Mouse (Mus musculus) midbrain, embryonic 13.5 days (tissue): ENCODE results near the gene Rcbtb2. TPM values are rescaled to one million over a fixed set of nuclear protein-coding genes. Genes with fewer than 3 reads are reported as not detected.

Experiments
- ATAC-seq: fragments of 200-750 bp; cut with Nextera tagmentation; 2 replicates; pipeline ENCODE4 v1.8.0; 2017; ENCODE audit warnings: mild to moderate bottlenecking, moderate TSS enrichment, moderate library complexity
- H3K27ac ChIP-seq: fragments of 300-500 bp; sonication (generic); 2 replicates; pipeline ENCODE4 v1.5.1; 2015; ENCODE audit warnings: inconsistent platforms, mild to moderate bottlenecking, moderate library complexity
- H3K27me3 ChIP-seq: fragments of 300-500 bp; sonication (generic); 2 replicates; pipeline ENCODE4 v1.6.1; 2015; ENCODE audit warnings: mild to moderate bottlenecking, inconsistent platforms
- H3K36me3 ChIP-seq: fragments of 300-500 bp; sonication (generic); 2 replicates; pipeline ENCODE4 v1.6.1; 2015; ENCODE audit warnings: mild to moderate bottlenecking, inconsistent platforms
- H3K4me1 ChIP-seq: fragments of 300-500 bp; sonication (generic); replicated peaks from 2 replicates; pipeline ENCODE4 v1.6.1; 2015; ENCODE audit warnings: inconsistent platforms
- H3K4me2 ChIP-seq: fragments of 300-500 bp; sonication (generic); replicated peaks from 2 replicates; pipeline ENCODE4 v1.6.1; 2015; ENCODE audit warnings: moderate library complexity, mild to moderate bottlenecking, inconsistent platforms
- H3K4me3 ChIP-seq: fragments of 300-500 bp; sonication (generic); replicated peaks from 2 replicates; pipeline ENCODE4 v1.5.1; 2015; ENCODE audit warnings: mild to moderate bottlenecking, inconsistent platforms
- H3K9ac ChIP-seq: fragments of 300-500 bp; sonication (generic); replicated peaks from 2 replicates; pipeline ENCODE4 v1.6.1; 2015; ENCODE audit warnings: mild to moderate bottlenecking, inconsistent platforms
- H3K9me3 ChIP-seq: fragments of 300-500 bp; sonication (generic); 2 replicates; pipeline ENCODE4 v1.6.1; 2016; ENCODE audit warnings: mild to moderate bottlenecking, inconsistent platforms
- WGBS: fragments of 180-500 bp; shearing (Covaris S2); methylation state at CpG from one replicate; pipeline ENCODE4 v1.1.7; 2015; 5-methylcytosine and 5-hydroxymethylcytosine counted together
- polyA plus RNA-seq: library from polyadenylated mRNA; unstranded; fragments of >200 nt; fragmentation: Nextera tagmentation; extraction: Ambion mirVana; gene quantifications from 2 replicates; pipeline ENCODE4 v1.2.1, GENCODE M21; 2015

Gene Rcbtb2
- polyA plus RNA-seq, 1 experiment from 2014 or later = 104 TPM

DNA sequence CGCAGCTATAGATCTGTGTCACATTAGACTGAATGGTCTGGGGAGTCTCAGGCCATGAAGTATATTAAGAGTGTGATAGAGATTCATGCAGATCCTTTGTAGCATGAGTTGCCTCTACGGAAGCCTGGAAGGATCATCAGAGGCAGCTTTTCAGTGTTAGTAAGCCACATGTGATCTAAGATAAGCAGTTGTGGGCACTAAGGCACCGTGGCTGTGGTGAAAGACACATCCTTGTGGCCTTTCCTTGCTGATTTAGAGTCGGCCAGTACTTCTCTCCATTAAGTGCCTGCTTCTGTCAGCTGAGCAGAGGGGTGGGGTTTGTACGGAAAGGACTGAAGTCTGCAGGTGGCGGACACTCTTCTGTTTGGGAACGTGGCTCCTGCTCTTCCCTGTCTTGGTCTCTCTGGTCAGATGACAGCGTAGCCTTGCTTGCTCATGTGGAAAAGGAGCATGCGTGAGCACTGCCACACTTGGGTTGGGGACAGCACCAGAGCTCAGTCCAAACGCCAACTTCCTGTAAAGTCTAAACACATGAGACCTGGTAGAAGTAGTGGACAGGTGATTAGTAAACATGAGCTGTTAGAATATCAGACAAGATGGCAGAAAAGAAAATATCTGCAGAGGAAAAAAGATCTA lies 40.6 kb downstream of the Rcbtb2 start:
- Histone ChIP-seq H3K36me3 (peaks cover 73% of the 10 kb centered on the region), H3K4me2 (no peak overlapping the region), H3K27me3 (no peaks in the 10 kb centered on the region), H3K27ac (no peak overlapping the region), H3K4me1 (no peaks in the 10 kb centered on the region), H3K4me3 (no peak overlapping the region), H3K9me3 (no peaks in the 10 kb centered on the region), H3K9ac (no peak overlapping the region)
- ATAC-seq = no peak
- WGBS = 94% methylated on average over 10 of the region's 10 CpGs

DNA sequence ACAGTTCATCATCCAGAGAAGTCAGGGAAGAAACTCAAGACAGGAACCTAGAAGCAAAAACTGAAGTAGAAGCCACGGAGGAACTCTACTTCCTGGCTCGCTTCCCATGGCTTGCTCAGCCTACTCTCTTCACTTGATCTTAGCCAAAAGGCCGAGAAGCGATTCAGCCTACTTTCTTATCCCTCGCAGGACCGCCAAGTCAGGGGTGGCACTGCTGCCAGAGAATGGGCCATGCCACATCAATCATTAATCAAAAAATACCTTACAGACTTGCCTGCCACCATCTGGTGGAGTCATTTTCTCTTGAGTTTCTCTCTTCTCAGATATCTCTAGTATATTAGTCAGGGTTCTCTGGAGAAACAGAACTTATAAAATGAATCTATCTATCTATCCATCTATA lies 42.3 kb downstream of the Rcbtb2 start:
- Histone ChIP-seq H3K4me2 (no peak overlapping the region), H3K4me3 (no peak overlapping the region), H3K36me3 (peaks cover 73% of the 10 kb centered on the region), H3K9ac (no peak overlapping the region), H3K9me3 (no peaks in the 10 kb centered on the region), H3K4me1 (no peaks in the 10 kb centered on the region), H3K27me3 (no peaks in the 10 kb centered on the region), H3K27ac (no peak overlapping the region)
- no peak for ATAC-seq
- 94% methylated on average over 6 of the region's 6 CpGs for WGBS

DNA sequence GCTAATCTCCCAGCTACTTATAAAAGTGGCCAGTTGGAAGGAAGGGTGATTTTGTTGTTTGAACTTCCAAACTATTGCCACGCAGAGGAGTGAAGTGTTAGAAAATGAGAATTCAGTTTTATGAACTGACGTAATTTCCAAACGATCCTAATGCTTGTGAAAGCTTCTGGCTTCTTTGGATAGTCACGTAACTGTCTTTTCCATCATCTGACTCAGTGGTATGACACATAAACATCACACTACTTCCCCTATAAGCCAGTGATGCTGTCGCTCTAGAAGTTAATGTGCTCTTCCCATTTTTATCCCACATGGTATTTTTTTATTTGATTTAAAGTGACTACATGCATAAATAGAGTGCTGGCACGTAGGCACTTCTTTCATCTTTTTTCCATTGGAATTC lies 45.8 kb downstream of the Rcbtb2 start:
- Histone ChIP-seq H3K4me1 (no peaks in the 10 kb centered on the region), H3K36me3 (peaks cover 78% of the 10 kb centered on the region), H3K27me3 (no peaks in the 10 kb centered on the region), H3K4me3 (no peak overlapping the region), H3K9ac (no peak overlapping the region), H3K4me2 (no peak overlapping the region), H3K27ac (no peak overlapping the region), H3K9me3 (no peaks in the 10 kb centered on the region)
- ATAC-seq = no peak
- whole genome bisulfite sequencing = 94% methylated on average over 6 of the region's 6 CpGs

DNA sequence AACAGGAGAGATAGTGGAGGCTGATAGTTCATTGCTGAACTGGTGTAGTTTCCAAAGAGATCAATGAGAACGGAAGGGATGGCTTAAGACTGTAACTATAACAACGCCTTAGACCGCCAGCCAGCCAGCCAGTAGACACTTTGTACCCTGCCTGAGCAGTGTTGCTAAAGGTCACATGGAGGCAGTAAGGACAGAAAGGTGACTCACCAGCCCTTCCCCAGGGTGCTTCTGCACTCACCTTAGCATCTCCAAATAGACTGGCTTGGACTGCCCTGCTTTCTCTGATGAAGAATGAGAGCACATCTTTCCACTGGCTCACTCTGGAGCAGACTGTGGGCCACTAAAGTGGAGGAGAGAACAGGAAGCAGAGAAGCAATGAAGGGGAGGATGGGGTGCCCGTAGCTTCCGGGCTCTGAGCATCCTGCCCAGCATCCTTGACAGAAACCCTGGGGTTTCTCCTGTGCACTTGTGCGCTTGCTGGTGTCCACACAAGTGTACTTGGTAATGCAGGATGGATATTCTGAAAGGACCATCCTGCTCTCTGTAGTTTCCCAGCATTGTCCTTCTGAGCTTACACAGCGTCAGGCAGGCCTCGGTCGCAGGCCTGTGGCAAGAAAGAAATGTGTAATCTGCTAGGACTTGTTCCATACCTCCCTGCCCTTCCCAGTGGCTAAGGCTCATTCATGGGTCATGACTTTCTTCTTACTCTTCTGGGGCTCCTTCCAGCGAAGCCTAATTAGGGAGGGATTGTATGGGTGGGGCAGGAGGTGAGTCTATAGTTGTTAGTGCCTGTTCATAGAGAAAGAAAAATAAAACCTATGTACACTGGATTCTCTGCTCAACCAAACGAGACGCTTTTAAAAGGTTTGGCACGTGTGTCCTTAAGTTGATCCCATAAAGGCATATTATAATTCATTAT lies 47.3 kb downstream of the Rcbtb2 start:
- Histone ChIP-seq H3K9ac (no peak overlapping the region), H3K4me3 (no peak overlapping the region), H3K9me3 (no peaks in the 10 kb centered on the region), H3K4me2 (no peak overlapping the region), H3K4me1 (no peaks in the 10 kb centered on the region), H3K27ac (no peak overlapping the region), H3K36me3 (peaks cover 78% of the 10 kb centered on the region), H3K27me3 (no peaks in the 10 kb centered on the region)
- no peak for ATAC-seq
- WGBS = 81% methylated on average over 13 of the region's 13 CpGs

DNA sequence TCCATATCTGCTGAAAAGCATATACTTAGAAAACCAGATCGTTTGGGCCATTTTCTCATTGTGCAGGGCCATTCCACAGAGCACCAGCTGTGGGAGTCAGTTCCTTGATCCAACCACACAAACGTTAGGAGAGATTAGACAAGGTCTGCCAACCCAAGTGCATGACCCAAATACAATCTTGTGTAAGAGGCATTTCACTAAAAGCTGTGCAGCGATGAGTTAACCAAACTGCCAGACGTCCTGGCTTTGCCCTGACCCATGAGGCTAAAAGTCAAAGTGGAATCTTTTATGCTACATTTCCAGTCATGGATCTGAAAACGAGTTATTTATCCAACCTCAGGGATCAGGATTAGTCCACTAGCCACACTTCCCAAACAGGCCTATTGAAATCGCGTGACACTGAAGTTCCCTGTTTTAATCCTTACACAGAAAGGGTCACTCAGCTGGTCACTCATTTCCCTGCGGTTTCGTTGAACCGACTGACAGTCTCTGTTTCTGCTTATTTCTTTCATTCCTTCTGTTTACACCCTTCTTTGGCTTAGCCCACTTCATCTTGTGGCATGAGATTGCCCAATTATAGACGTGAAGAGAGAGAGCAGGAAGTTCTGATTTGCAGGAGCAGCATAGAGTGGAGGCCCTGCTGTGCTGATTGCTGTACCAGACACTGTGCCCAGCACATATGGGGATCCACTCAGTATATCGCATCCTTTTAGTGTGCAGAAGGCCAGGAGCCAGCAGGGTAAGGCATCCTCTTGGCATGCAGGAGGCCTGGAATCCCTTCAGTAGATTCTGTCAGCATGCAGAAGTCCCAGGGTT lies 49.6 kb downstream of the Rcbtb2 start:
- Histone ChIP-seq H3K9me3 (no peaks in the 10 kb centered on the region), H3K4me3 (no peak overlapping the region), H3K4me1 (no peaks in the 10 kb centered on the region), H3K9ac (no peak overlapping the region), H3K4me2 (no peak overlapping the region), H3K36me3 (peaks cover 76% of the 10 kb centered on the region), H3K27me3 (no peaks in the 10 kb centered on the region), H3K27ac (no peak overlapping the region)
- no peak for ATAC-seq
- WGBS = 46% methylated on average over 12 of the region's 12 CpGs

DNA sequence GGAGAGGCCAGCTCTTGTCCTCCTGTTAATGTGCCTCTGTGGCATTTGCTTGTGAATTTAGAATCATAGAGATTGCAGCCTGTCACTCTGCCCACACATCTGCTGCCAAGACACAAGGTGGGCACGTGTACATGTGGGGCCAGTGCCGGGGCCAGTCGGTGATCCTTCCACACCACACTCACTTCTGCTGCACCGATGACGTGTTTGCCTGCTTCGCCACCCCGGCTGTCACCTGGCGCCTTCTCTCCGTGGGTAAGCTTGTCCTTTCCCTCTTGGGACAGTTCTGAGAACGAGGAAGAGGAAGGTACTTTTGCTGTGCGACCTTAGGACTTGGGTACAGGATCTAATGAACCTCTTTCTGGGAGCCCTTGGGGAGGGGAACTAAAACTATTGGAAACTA lies 50.8 kb downstream of the Rcbtb2 start:
- Histone ChIP-seq H3K4me3 (no peak overlapping the region), H3K4me2 (no peak overlapping the region), H3K4me1 (no peaks in the 10 kb centered on the region), H3K9ac (no peak overlapping the region), H3K27ac (no peak overlapping the region), H3K27me3 (no peaks in the 10 kb centered on the region), H3K36me3 (peaks cover 80% of the 10 kb centered on the region), H3K9me3 (no peaks in the 10 kb centered on the region)
- WGBS = 92% methylated on average over 11 of the region's 11 CpGs
- ATAC-seq = no peak

DNA sequence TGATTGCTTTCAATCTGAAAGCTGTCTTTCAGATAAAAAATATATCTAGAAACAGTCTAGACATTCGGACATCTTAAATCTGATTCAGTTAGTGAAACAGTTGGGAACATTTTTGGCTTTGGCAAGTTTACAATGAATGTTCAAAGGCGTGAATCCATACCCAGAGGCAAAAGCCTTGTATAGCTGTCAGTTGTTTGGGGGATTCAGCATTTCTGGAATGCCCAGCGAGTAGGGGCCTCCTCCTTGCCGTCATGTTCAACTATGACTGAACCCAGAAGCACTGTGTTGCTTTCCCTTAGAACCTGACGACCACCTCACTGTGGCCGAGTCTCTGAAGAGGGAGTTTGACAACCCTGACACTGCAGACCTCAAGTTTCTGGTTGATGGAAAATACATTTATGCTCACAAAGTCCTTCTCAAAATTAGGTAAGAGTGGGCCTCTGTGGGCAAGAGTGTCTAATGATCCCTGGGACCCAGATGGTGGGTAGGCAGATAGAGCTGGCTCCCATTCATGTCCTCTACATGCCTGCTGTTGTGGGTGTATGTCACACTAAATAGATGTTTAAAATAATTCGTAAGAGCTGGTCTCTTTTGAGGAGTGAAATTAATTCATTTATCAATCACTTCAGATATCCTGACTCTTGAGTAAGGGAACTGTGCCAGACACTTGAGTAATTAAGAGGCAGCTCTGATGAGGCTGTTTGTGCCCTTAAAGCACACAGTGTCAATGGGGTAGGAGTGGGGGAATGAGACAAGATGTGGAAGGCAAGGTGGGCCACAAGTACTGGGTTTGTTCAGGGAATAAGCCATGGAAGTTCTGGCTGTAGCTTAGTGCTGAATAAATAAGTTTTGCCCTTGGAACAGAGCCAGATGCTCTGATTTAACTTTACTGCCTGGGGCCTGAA lies 51.5 kb downstream of the Rcbtb2 start:
- no peaks in the 10 kb centered on the region for H3K4me1 ChIP-seq
- no peaks in the 10 kb centered on the region for H3K27me3 ChIP-seq
- WGBS = 90% methylated on average over 7 of the region's 7 CpGs
- peaks cover 85% of the 10 kb centered on the region for H3K36me3 ChIP-seq
- no peak for ATAC-seq
- no peak overlapping the region for H3K4me3 ChIP-seq
- no peak overlapping the region for H3K4me2 ChIP-seq
- H3K27ac ChIP-seq = no peak overlapping the region
- no peaks in the 10 kb centered on the region for H3K9me3 ChIP-seq
- no peak overlapping the region for H3K9ac ChIP-seq

DNA sequence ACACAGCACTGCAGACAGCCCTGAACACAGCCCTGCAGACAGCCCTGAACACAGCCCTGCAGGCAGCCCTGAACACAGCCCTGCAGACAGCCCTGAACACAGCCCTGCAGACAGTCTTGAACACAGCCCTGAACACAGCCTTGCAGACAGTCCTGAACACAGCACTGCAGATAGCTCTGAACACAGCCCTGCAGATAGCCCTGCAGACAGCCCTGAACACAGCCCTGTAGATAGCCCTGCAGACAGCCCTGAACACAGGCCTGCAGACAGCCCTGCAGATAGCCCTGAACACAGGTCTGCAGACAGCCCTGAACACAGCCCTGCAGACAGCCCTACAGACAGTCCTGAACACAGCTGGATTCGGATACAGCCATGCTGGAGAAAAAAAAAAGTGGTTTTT lies 52.2 kb downstream of the Rcbtb2 start:
- H3K4me2 ChIP-seq = no peak overlapping the region
- H3K27ac ChIP-seq = no peak overlapping the region
- no peaks in the 10 kb centered on the region for H3K9me3 ChIP-seq
- no peak for ATAC-seq
- no peaks in the 10 kb centered on the region for H3K4me1 ChIP-seq
- no peak overlapping the region for H3K4me3 ChIP-seq
- H3K36me3 ChIP-seq = peaks cover 84% of the 10 kb centered on the region
- H3K27me3 ChIP-seq = no peaks in the 10 kb centered on the region
- whole genome bisulfite sequencing = 94% methylated on average over 1 of the region's 1 CpGs
- H3K9ac ChIP-seq = no peak overlapping the region

DNA sequence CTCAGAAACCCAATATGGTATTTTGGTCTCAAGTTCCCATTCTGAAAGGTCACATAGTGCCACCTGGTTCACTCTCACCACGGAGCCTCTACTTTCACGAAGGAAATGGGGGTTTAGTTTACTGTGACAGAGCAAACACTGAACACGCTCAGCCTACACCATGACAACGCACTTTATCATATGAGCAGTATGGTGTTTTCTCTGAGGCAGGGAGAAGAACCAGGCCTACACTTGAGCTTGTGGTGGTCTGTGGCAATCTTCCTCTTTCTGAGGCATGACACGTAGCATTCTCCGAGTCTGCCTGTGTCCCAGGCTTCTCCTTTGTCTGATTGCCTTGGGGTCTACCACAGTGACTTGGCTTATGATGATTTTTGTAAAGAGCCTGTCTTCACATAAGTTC lies 53.0 kb downstream of the Rcbtb2 start:
- H3K9ac ChIP-seq = no peak overlapping the region
- no peak overlapping the region for H3K4me3 ChIP-seq
- no peaks in the 10 kb centered on the region for H3K4me1 ChIP-seq
- H3K4me2 ChIP-seq = no peak overlapping the region
- no peak overlapping the region for H3K27ac ChIP-seq
- no peaks in the 10 kb centered on the region for H3K27me3 ChIP-seq
- 88% methylated on average over 6 of the region's 6 CpGs for WGBS
- no peaks in the 10 kb centered on the region for H3K9me3 ChIP-seq
- ATAC-seq = no peak
- peaks cover 81% of the 10 kb centered on the region for H3K36me3 ChIP-seq

DNA sequence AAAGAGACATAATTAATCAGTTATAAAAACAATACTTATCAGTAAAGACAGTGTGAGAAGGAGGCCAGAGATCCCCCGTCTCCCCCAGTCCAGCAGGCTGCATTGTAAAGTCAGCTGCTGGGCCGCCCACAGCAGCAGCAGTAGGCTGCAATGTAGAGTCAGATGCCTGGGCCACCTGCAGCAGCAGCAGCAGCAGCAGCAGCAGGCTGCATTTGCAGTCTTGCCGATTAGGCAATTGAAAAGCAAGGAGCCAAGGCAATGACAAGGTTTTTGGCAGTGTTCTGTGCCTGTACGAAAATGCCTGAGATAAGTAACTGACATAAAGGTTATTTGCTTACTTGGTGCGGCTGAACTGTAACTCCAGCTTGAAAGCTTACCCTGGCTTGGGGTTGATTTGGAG lies 53.4 kb downstream of the Rcbtb2 start:
- 91% methylated on average over 5 of the region's 5 CpGs for WGBS
- no peak overlapping the region for H3K4me2 ChIP-seq
- no peaks in the 10 kb centered on the region for H3K27me3 ChIP-seq
- no peak overlapping the region for H3K9ac ChIP-seq
- H3K4me1 ChIP-seq = peaks cover 3% of the 10 kb centered on the region; the same call in 1 of the 2 replicates
- no peak overlapping the region for H3K4me3 ChIP-seq
- peaks cover 80% of the 10 kb centered on the region for H3K36me3 ChIP-seq
- no peaks in the 10 kb centered on the region for H3K9me3 ChIP-seq
- no peak for ATAC-seq
- H3K27ac ChIP-seq = no peak overlapping the region

DNA sequence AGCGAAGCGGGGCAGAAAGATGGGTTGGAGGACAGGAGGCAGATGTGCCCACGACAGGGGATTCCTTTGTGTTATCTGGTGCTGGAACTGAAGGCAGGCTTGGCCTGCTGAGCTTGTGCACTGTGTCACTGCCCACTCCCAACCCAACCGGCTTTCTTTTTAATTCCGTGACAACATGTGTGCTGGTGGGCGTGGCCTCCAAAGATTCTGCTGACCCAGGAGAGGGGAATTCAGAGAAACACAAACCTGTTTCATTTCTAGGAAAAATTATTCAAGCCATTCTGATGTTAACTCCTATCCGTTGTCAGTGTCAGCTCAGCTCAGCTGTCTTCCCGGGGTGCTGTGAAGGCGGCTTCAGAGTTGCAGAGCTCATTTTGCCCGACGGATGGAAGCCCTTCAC lies 55.1 kb downstream of the Rcbtb2 start:
- no peak for ATAC-seq
- H3K4me2 ChIP-seq = no peak overlapping the region
- H3K36me3 ChIP-seq = peaks cover 81% of the 10 kb centered on the region
- WGBS = 86% methylated on average over 11 of the region's 11 CpGs
- no peak overlapping the region for H3K27ac ChIP-seq
- no peak overlapping the region for H3K4me3 ChIP-seq
- H3K9me3 ChIP-seq = no peaks in the 10 kb centered on the region
- no peaks in the 10 kb centered on the region for H3K27me3 ChIP-seq
- peaks cover 4% of the 10 kb centered on the region; the same call in 1 of the 2 replicates for H3K4me1 ChIP-seq
- no peak overlapping the region for H3K9ac ChIP-seq
